Mouse (Mus musculus) lung, adult 2 months (tissue): Measurements from ENCODE around the gene Ptpn13.

Source experiments
- CTCF ChIP-seq: fragments of 200-500 bp; IDR thresholded peaks from 2 replicates; pipeline ENCODE4 v1.5.1; 2011; ENCODE audit warnings: mild to moderate bottlenecking, low read length, control low read depth; ENCODE audit not compliant: insufficient read depth
- POLR2A ChIP-seq: fragments of 200-500 bp; IDR thresholded peaks from 2 replicates; pipeline ENCODE4 v1.6.1; 2011; ENCODE audit warnings: low read depth, mild to moderate bottlenecking, control low read depth, low read length, borderline replicate concordance; ENCODE audit errors: extremely low read depth

DNA sequence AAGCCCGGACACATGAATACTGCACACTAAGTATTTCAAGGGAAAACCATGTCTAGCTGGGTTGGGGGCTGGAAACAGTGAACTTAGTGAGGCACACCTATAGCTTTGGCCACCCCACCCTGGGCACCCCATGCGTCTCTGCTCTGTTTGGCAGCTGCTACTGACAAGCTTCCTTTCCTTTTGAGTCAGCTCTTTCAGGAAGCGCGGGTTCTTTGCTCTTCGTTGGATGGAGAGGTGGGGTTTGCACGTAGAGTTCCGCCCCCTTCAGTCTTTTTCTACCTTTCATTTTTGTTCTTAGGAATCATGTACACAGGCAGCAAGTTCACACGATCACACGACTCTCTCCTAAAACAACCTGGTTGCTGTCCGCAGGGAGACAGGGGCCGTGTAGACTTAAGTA is 14.2 kb downstream of the Ptpn13 start:
- TF ChIP-seq POLR2A (no peak), CTCF (no peak)
